Mouse (Mus musculus) embryonic facial prominence, embryonic 11.5 days (tissue): Measurements from ENCODE around the gene Tcf3. TPM values are rescaled to one million over a fixed set of nuclear protein-coding genes. Genes with fewer than 3 reads are reported as not detected.
A peak's percentile ranks its signal among the peaks of the same experiment; 100 is the strongest.

Experiments
- ATAC-seq: fragments of 200-750 bp; cut with Nextera tagmentation; replicated peaks from 2 replicates; pipeline ENCODE4 v1.8.0; 2017; ENCODE audit warnings: low read depth; ENCODE audit not compliant: insufficient number of reproducible peaks, low FRiP score, low TSS enrichment
- DNase-seq: peaks from one replicate; pipeline ENCODE4 v3.0.0-alpha.2; 2015; ENCODE audit warnings: low spot score
- H3K27ac ChIP-seq: fragments of 300-500 bp; sonication (generic); replicated peaks from 2 replicates; pipeline ENCODE4 v1.5.1; 2014; ENCODE audit warnings: mild to moderate bottlenecking, low read depth, low read length, control low read depth
- H3K27me3 ChIP-seq: fragments of 300-500 bp; sonication (generic); 2 replicates; pipeline ENCODE4 v1.6.1; 2014; ENCODE audit warnings: mild to moderate bottlenecking, low read length, moderate library complexity, mixed read lengths; ENCODE audit not compliant: control insufficient read depth, insufficient read depth
- H3K36me3 ChIP-seq: fragments of 300-500 bp; sonication (generic); replicated peaks from 2 replicates; pipeline ENCODE4 v1.6.1; 2014; ENCODE audit warnings: low read depth, mild to moderate bottlenecking, low read length, moderate library complexity, mixed read lengths; ENCODE audit not compliant: control insufficient read depth, insufficient read depth
- H3K4me1 ChIP-seq: fragments of 300-500 bp; sonication (generic); 2 replicates; pipeline ENCODE4 v1.6.1; 2014; ENCODE audit warnings: low read length, mixed read lengths; ENCODE audit not compliant: control insufficient read depth, insufficient read depth
- H3K4me2 ChIP-seq: fragments of 300-500 bp; sonication (generic); 2 replicates; pipeline ENCODE4 v1.6.1; 2014; ENCODE audit warnings: low read depth, mild to moderate bottlenecking, control low read depth, low read length, moderate library complexity
- H3K4me3 ChIP-seq: fragments of 300-500 bp; sonication (generic); 2 replicates; pipeline ENCODE4 v1.5.1; 2014; ENCODE audit warnings: low read depth, low read length, control low read depth
- H3K9ac ChIP-seq: fragments of 300-500 bp; sonication (generic); replicated peaks from 2 replicates; pipeline ENCODE4 v1.6.1; 2014; ENCODE audit warnings: mild to moderate bottlenecking, control low read depth, low read length
- H3K9me3 ChIP-seq: fragments of 300-500 bp; sonication (generic); replicated peaks from 2 replicates; pipeline ENCODE4 v1.6.1; 2016; ENCODE audit warnings: mild to moderate bottlenecking, low read length, inconsistent platforms, mixed read lengths; ENCODE audit not compliant: control insufficient read depth
- WGBS: fragments of 180-500 bp; shearing (Covaris S2); extraction: QIAGEN DNeasy Blood & Tissue Kit; methylation state at CpG from one replicate; pipeline ENCODE4 v1.1.7; 2014; 5-methylcytosine and 5-hydroxymethylcytosine counted together
- polyA plus RNA-seq: library from polyadenylated mRNA; unstranded; fragments of >200 nt; fragmentation: Nextera tagmentation; extraction: Ambion mirVana; gene quantifications from 2 replicates; pipeline ENCODE4 v1.2.1, GENCODE M21; 2014

Tcf3 gene
- polyA plus RNA-seq, 1 experiment from 2014 or later, result 174 TPM

GRCm38 (mm10) chr10:80376160-80376559 is 57.3 kb downstream of the Tcf3 start:
- Histone ChIP-seq H3K36me3 (peaks cover 6% of the 10 kb centered on the region), H3K4me3 (no peak overlapping the region), H3K27me3 (no peaks in the 10 kb centered on the region), H3K9ac (no peak overlapping the region), H3K4me2 (no peak overlapping the region), H3K27ac (no peak overlapping the region), H3K9me3 (no peaks in the 10 kb centered on the region), H3K4me1 (no peaks in the 10 kb centered on the region)
- no peak for ATAC-seq
- WGBS, result 3% methylated on average over 7 of the region's 7 CpGs
- peak; percentile 96 for DNase-seq

DNA sequence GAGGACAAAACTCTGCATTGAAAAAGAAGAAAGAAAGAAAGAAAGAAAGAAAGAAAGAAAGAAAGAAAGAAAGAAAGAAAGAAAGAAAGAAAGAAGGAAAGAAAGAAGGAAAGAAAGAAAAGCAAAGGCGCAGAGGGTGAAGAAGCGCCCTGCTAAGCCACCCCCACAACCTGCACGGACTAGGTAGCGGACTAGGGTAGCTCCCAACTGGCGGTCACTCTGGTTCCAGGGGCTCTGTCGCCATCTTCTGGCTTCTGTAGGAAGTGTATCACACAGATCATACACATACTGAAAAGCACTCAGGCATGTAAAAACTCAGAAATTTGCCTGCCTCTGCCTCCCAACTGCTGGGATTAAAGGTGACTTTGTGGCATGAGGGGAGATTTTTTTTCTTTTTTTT is 59.4 kb downstream of the Tcf3 start:
- no peak overlapping the region for H3K4me2 ChIP-seq
- H3K4me3 ChIP-seq, result no peak overlapping the region
- H3K27me3 ChIP-seq, result no peaks in the 10 kb centered on the region
- H3K27ac ChIP-seq, result no peak overlapping the region
- H3K9me3 ChIP-seq, result no peaks in the 10 kb centered on the region
- 14% methylated on average over 6 of the region's 6 CpGs for WGBS
- H3K36me3 ChIP-seq, result no peaks in the 10 kb centered on the region
- DNase-seq (peak; percentile 80), ATAC-seq (no peak)
- no peak overlapping the region for H3K9ac ChIP-seq
- no peaks in the 10 kb centered on the region for H3K4me1 ChIP-seq

- Histone ChIP-seq H3K4me2 (no peak overlapping the region), H3K27ac (no peak overlapping the region), H3K36me3 (no peaks in the 10 kb centered on the region), H3K27me3 (no peaks in the 10 kb centered on the region), H3K4me1 (no peaks in the 10 kb centered on the region), H3K9me3 (no peaks in the 10 kb centered on the region), H3K4me3 (no peak overlapping the region), H3K9ac (no peak overlapping the region; the same call in 1 of the 2 replicates)
- WGBS, result 79% methylated on average over 6 of the region's 6 CpGs
- DNase-seq (no peak), ATAC-seq (no peak)
Measured at GRCm38 (mm10) chr10:80372706-80373105, 60.7 kb downstream of the Tcf3 start.

DNA sequence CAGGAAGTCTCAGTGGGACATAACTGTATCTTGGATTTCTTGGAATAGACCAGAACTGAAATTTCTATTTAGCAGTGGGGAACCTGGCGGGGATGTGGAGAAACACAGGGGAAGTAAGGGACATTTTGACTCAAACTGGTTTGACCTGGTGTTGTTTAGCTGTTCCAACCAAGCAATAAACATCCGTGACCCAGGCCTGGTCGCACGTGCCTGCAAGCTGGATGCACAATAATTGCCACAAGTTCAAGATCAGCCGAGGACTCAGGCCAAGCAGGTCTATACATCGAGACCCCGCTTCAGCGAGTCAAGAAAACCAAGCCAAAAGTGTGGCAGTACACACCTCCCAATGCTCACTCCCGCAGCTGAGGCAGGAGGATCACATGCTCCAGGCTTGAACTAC is 61.5 kb downstream of the Tcf3 start:
- no peak for DNase-seq
- Histone ChIP-seq H3K9ac (no peak overlapping the region), H3K9me3 (no peaks in the 10 kb centered on the region), H3K4me1 (no peaks in the 10 kb centered on the region), H3K27me3 (no peaks in the 10 kb centered on the region), H3K27ac (no peak overlapping the region), H3K4me2 (no peak overlapping the region), H3K4me3 (no peak overlapping the region), H3K36me3 (no peaks in the 10 kb centered on the region)
- no peak for ATAC-seq
- WGBS, result 49% methylated on average over 9 of the region's 9 CpGs

DNA sequence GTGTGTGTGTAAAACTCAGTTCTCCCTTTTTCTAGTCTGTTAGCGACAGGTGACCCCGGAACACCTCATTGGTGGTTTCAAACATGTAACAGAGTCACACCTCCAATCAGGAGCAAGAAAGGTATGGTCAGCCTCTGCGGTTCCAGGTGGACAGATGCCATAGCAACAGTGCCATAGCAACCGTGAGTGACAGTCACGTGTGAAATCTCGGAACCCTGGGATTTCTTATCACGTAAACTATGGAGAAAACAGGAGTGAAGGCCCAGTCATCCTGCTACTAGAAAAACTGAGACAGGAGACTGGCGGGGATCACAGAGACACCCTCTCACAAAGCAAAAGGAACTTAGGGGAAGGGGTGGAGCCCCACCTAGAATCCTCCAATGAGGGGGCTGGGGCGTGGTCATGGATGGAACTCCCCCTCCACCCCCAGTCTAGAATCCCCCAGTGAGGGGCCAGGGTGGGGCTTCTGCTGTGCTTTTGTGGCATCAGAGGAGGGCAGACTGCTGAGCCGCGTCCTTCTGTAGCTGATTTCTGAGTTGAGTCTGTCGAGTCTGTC is 62.0 kb downstream of the Tcf3 start:
- H3K9ac ChIP-seq, result peak overlapping the region; percentile 10; the same call in 1 of the 2 replicates
- no peaks in the 10 kb centered on the region for H3K4me1 ChIP-seq
- 4% methylated on average over 12 of the region's 12 CpGs for WGBS
- H3K9me3 ChIP-seq, result no peaks in the 10 kb centered on the region
- H3K4me3 ChIP-seq, result peak overlapping the region; percentile 22; the same call in 1 of the 2 replicates
- no peaks in the 10 kb centered on the region for H3K36me3 ChIP-seq
- ATAC-seq (peak; percentile 81), DNase-seq (peak; percentile 87)
- H3K27ac ChIP-seq, result no peak overlapping the region
- no peak overlapping the region; the same call in 1 of the 2 replicates for H3K4me2 ChIP-seq
- no peaks in the 10 kb centered on the region for H3K27me3 ChIP-seq

DNA sequence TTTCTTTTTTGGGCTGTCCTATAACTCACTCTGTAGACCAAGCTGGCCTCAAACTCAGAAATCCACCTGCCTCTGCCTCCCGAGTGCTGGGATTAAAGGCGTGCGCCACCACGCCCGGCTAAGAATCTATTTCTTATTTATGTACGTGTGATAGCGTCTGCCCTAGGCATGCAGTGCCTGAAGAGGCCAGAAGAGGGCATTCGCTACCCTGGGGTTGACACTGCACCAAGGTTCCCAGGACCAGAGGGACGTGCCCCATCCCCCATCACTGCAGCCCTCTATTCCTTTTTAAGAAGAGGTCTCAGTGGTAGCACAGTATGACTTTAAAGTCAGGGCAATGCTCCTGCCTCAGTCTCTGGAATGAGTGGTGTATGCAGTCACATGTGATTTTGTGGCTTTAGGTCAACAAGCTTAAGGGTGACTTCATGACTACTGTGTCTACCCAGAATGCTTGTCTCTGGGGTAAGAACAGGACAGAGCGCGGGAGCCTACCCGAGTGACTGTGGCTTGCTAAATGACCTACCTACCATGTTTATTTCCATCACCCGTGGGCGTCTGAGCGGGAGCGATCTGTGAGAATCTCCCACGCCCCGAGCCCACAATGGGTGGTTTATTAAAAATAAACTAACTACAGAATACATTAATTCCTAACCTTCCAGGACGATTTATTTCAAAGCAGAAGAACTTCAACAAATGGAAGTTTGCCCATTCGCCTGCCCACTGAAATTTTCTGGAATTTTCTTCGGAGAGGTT is 63.3 kb downstream of the Tcf3 start:
- Histone ChIP-seq H3K36me3 (no peaks in the 10 kb centered on the region), H3K27ac (no peak overlapping the region), H3K9me3 (no peaks in the 10 kb centered on the region), H3K4me2 (no peak overlapping the region), H3K4me3 (no peak overlapping the region), H3K27me3 (no peaks in the 10 kb centered on the region), H3K4me1 (no peaks in the 10 kb centered on the region), H3K9ac (no peak overlapping the region)
- ATAC-seq, result no peak
- DNase-seq, result no peak
- WGBS, result 81% methylated on average over 21 of the region's 21 CpGs

GRCm38 (mm10) chr10:80368392-80368791 is 65.1 kb downstream of the Tcf3 start:
- Histone ChIP-seq H3K27me3 (peaks cover 7% of the 10 kb centered on the region), H3K36me3 (no peaks in the 10 kb centered on the region), H3K9me3 (no peaks in the 10 kb centered on the region), H3K9ac (no peak overlapping the region), H3K4me2 (no peak overlapping the region), H3K27ac (no peak overlapping the region), H3K4me1 (no peaks in the 10 kb centered on the region), H3K4me3 (no peak overlapping the region)
- DNase-seq, result no peak
- no peak for ATAC-seq
- WGBS, result 90% methylated on average over 6 of the region's 6 CpGs

- 61% methylated on average over 5 of the region's 5 CpGs for WGBS
- H3K9ac ChIP-seq, result no peak overlapping the region
- no peaks in the 10 kb centered on the region for H3K4me1 ChIP-seq
- H3K4me2 ChIP-seq, result no peak overlapping the region
- H3K27ac ChIP-seq, result no peak overlapping the region
- H3K9me3 ChIP-seq, result no peaks in the 10 kb centered on the region
- no peaks in the 10 kb centered on the region for H3K36me3 ChIP-seq
- ATAC-seq (no peak), DNase-seq (no peak)
- H3K27me3 ChIP-seq, result peaks cover 7% of the 10 kb centered on the region
- H3K4me3 ChIP-seq, result no peak overlapping the region
Measured at GRCm38 (mm10) chr10:80367954-80368353, 65.5 kb downstream of the Tcf3 start.
